Mouse (Mus musculus): Measurements from ENCODE around the gene Tmem41a.

The Tmem41a gene

DNA sequence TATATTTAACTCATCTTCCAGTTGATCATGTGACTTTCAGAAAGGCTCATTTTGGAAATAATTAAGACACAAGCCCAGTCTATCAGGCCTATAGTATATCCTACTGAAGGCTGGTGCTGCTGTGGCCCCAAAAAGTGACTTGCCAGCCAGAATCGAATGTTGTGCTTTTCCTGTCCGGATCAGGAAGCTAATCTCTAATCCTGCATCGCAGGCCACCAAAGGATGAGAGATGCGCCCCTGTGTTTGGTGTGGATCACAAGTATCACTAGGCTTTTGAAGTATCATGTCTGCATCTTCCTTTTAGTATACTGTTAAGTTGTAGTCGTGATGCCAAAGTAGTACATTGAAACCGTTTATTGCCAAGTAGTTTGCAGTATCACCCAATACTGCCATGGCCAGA, 53.5 kb downstream of the Tmem41a start:
- no peak for DNase-seq

DNA sequence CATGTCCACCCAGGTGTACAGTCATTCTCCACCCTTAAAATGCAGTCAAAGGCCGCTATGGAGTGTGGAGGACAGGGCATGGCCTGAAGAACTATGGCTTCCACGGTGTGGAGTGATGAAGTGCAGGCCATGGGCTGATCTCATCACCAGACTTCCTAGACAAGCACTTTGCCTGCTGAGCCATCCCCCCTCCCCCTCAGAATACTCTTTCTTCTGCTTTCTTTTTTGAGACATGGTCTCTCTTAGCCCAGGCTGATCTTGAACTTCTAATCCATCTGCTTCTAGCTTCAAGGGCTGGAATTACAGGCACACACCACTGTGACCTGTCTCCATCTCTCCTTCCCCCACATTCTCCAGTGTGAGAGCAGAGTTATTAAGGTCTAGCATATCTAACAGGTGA, 59.8 kb downstream of the Tmem41a start:
- DNase-seq: no peak

All from kidney, adult 11 months (tissue).